Mouse (Mus musculus) intestine, postnatal 0 days (tissue): ENCODE results near the gene Nol6. TPM values are rescaled to one million over a fixed set of nuclear protein-coding genes. Genes with fewer than 3 reads are reported as not detected.

ENCODE experiments used
- ATAC-seq: fragments of 200-750 bp; cut with Nextera tagmentation; 2 replicates; pipeline ENCODE4 v1.8.0; 2017; ENCODE audit warnings: mild to moderate bottlenecking, moderate TSS enrichment, moderate library complexity
- H3K27ac ChIP-seq: fragments of 300-500 bp; sonication (generic); 2 replicates; pipeline ENCODE4 v1.5.1; 2014; ENCODE audit warnings: mild to moderate bottlenecking, low read depth, low read length, moderate library complexity
- H3K27me3 ChIP-seq: fragments of 300-500 bp; sonication (generic); replicated peaks from 2 replicates; pipeline ENCODE4 v1.6.1; 2014; ENCODE audit warnings: low read length, mixed read lengths; ENCODE audit not compliant: control insufficient read depth, insufficient read depth
- H3K36me3 ChIP-seq: fragments of 300-500 bp; sonication (generic); 2 replicates; pipeline ENCODE4 v1.6.1; 2014; ENCODE audit warnings: mild to moderate bottlenecking, moderate library complexity; ENCODE audit not compliant: control insufficient read depth, insufficient read depth
- H3K4me1 ChIP-seq: fragments of 300-500 bp; sonication (generic); replicated peaks from 2 replicates; pipeline ENCODE4 v1.6.1; 2014; ENCODE audit warnings: antibody characterized with exemption, low read length, mixed read lengths; ENCODE audit not compliant: control insufficient read depth, insufficient read depth
- H3K4me2 ChIP-seq: fragments of 300-500 bp; sonication (generic); replicated peaks from 2 replicates; pipeline ENCODE4 v1.6.1; 2014; ENCODE audit warnings: low read depth, mild to moderate bottlenecking, moderate library complexity
- H3K4me3 ChIP-seq: fragments of 300-500 bp; sonication (generic); 2 replicates; pipeline ENCODE4 v1.5.1; 2014; ENCODE audit warnings: low read depth, low read length
- H3K9ac ChIP-seq: fragments of 300-500 bp; sonication (generic); 2 replicates; pipeline ENCODE4 v1.6.1; 2014; ENCODE audit warnings: mild to moderate bottlenecking, low read depth, low read length
- H3K9me3 ChIP-seq: fragments of 300-500 bp; sonication (generic); 2 replicates; pipeline ENCODE4 v1.6.1; 2016; ENCODE audit warnings: mixed run types; ENCODE audit not compliant: control insufficient read depth
- CTCF ChIP-seq: sonication (generic); IDR thresholded peaks from 2 replicates; pipeline ENCODE4 v1.5.1; 2016; ENCODE audit warnings: low read depth, mild to moderate bottlenecking, control low read depth, antibody characterized with exemption, moderate library complexity
- WGBS: fragments of 180-500 bp; shearing (Covaris S2); extraction: QIAGEN DNeasy Blood & Tissue Kit; methylation state at CpG from one replicate; pipeline ENCODE4 v1.1.7; 2014; 5-methylcytosine and 5-hydroxymethylcytosine counted together
- polyA plus RNA-seq: library from polyadenylated mRNA; unstranded; fragments of >200 nt; fragmentation: Nextera tagmentation; extraction: Ambion mirVana; gene quantifications from 2 replicates; pipeline ENCODE4 v1.2.1, GENCODE M21; 2015

Gene Nol6
- polyA plus RNA-seq, 1 experiment from 2014 or later: 8.4 TPM

DNA sequence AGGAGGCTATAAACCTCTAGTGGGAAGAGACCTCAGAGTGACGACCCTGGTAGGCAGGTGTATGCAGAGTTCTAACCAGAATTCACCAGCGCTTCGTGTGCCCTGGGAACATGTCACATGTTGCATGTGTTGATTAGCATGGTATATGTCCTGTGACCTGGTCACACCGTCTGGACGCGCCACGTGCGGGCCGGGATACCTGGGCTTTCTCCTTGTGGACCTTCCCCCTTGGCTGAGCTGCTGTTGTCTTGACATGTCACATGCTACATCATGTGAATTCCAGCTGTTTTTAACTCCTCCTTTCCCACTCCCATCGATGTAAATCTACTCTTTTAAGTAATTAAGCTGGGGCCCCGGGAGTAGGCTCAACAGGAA, 25.7 kb downstream of the Nol6 start:
- no peak for TF ChIP-seq CTCF
- Histone ChIP-seq H3K4me2 (peak overlapping the region; percentile 74), H3K27me3 (peaks cover 12% of the 10 kb centered on the region; the same call in 1 of the 2 replicates), H3K9ac (no peak overlapping the region), H3K36me3 (no peaks in the 10 kb centered on the region), H3K4me3 (peak overlapping the region; percentile 33; the same call in 1 of the 2 replicates), H3K4me1 (peaks cover 19% of the 10 kb centered on the region), H3K9me3 (no peaks in the 10 kb centered on the region), H3K27ac (no peak overlapping the region)
- ATAC-seq: no peak
- 7% methylated on average over 11 of the region's 11 CpGs for WGBS

- Histone ChIP-seq H3K9me3 (no peaks in the 10 kb centered on the region), H3K27ac (no peak within 1 kb of the TSS), H3K9ac (no peak within 1 kb of the TSS; the same call in 1 of the 2 replicates), H3K4me2 (peak within 1 kb of the TSS; percentile 74), H3K4me1 (peaks cover 19% of the 10 kb centered on the region), H3K36me3 (no peaks in the 10 kb centered on the region), H3K4me3 (peak within 1 kb of the TSS; percentile 33), H3K27me3 (peaks cover 12% of the 10 kb centered on the region; the same call in 1 of the 2 replicates)
- TF ChIP-seq CTCF: peak; percentile 18; the same call in 1 of the 2 replicates
- peak; percentile 25; the same call in 1 of the 2 replicates for ATAC-seq
- WGBS: under 1% methylated on average over 42 of the region's 42 CpGs
Measured at GRCm38 (mm10) chr4:41097871-41098576, 26.2 kb downstream of the Nol6 start, which contains the start of gene Aqp3. Gene Aqp3, minus strand, starts transcription at chr4:41098183.

GRCm38 (mm10) chr4:41097381-41097780, 26.9 kb downstream of the Nol6 start:
- H3K9me3 ChIP-seq: no peaks in the 10 kb centered on the region
- no peak for ATAC-seq
- TF ChIP-seq CTCF: no peak
- no peak overlapping the region for H3K9ac ChIP-seq
- peak overlapping the region; percentile 33 for H3K4me3 ChIP-seq
- peaks cover 19% of the 10 kb centered on the region for H3K4me1 ChIP-seq
- H3K36me3 ChIP-seq: no peaks in the 10 kb centered on the region
- peaks cover 12% of the 10 kb centered on the region; the same call in 1 of the 2 replicates for H3K27me3 ChIP-seq
- H3K27ac ChIP-seq: no peak overlapping the region
- 48% methylated on average over 13 of the region's 13 CpGs for WGBS
- peak overlapping the region; percentile 74 for H3K4me2 ChIP-seq

DNA sequence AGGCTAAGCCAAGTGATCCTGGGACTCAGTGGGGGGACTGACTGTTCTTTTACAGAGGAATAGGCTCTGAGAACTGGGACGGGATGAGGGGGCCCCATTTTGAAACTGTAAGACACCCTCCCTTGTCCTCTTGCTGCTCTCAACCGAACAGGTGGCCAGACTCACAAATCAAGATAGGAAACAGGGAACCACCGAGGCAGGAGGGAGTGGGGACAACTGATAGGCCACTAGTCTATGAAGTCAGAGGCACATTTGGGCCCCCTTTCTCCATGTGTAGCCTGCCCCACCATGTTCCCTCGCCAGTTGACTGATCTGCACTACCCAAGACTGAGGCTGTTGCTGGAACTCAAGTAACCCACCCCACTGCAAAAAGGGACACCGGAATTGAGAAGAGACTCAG, 27.5 kb downstream of the Nol6 start:
- 62% methylated on average over 5 of the region's 5 CpGs for WGBS
- ATAC-seq: no peak
- H3K4me3 ChIP-seq: no peak overlapping the region
- no peak overlapping the region for H3K27ac ChIP-seq
- TF ChIP-seq CTCF: no peak
- no peaks in the 10 kb centered on the region for H3K36me3 ChIP-seq
- no peaks in the 10 kb centered on the region for H3K9me3 ChIP-seq
- no peak overlapping the region for H3K9ac ChIP-seq
- peaks cover 19% of the 10 kb centered on the region for H3K4me1 ChIP-seq
- H3K4me2 ChIP-seq: 0 out of 2 replicates have a peak overlapping the region, but pooled peaks have one; percentile 17
- H3K27me3 ChIP-seq: peaks cover 12% of the 10 kb centered on the region; the same call in 1 of the 2 replicates

DNA sequence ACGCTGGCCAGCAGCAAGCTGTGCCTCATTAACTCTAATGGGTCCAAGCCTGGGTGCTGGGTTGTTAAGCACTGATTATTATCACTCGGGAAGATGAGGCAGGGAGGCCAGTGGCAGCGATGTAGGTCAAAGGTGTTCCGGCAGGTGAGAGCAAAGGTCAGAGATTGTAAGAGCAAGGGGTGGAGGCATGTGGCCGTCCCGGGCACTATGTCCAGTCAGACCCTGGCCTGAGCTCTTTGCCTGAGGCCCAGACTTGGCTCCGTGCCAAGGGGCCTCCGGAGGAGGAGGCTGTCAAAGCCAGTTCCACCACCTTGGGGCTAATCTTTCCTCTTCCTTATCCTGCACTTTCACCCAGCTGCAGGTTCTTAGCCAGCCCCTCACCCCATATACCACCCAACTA, 28.1 kb downstream of the Nol6 start:
- peak; percentile 67 for ATAC-seq
- no peak for TF ChIP-seq CTCF
- H3K9me3 ChIP-seq: no peaks in the 10 kb centered on the region
- H3K36me3 ChIP-seq: no peaks in the 10 kb centered on the region
- 28% methylated on average over 8 of the region's 8 CpGs for WGBS
- H3K9ac ChIP-seq: no peak overlapping the region
- H3K4me3 ChIP-seq: no peak overlapping the region
- H3K4me2 ChIP-seq: peak overlapping the region; percentile 17; the same call in 1 of the 2 replicates
- H3K27ac ChIP-seq: no peak overlapping the region
- peaks cover 12% of the 10 kb centered on the region; the same call in 1 of the 2 replicates for H3K27me3 ChIP-seq
- H3K4me1 ChIP-seq: peaks cover 19% of the 10 kb centered on the region

- Histone ChIP-seq H3K36me3 (no peaks in the 10 kb centered on the region), H3K4me1 (peaks cover 19% of the 10 kb centered on the region)
- peak; percentile 72 for ATAC-seq
Measured at GRCm38 (mm10) chr4:41094361-41094760, 29.9 kb downstream of the Nol6 start.

More at GRCm38 (mm10) chr4:41094361-41094760, 29.9 kb downstream of the Nol6 start:
- WGBS: 17% methylated on average over 9 of the region's 9 CpGs
- Histone ChIP-seq H3K9ac (no peak overlapping the region), H3K9me3 (no peaks in the 10 kb centered on the region), H3K4me2 (0 out of 2 replicates have a peak overlapping the region, but pooled peaks have one; percentile 13), H3K27me3 (peaks cover 12% of the 10 kb centered on the region; the same call in 1 of the 2 replicates), H3K27ac (no peak overlapping the region), H3K4me3 (no peak overlapping the region)
- no peak for TF ChIP-seq CTCF
